Mouse (Mus musculus): ENCODE data around the gene Capn5.

DNA sequence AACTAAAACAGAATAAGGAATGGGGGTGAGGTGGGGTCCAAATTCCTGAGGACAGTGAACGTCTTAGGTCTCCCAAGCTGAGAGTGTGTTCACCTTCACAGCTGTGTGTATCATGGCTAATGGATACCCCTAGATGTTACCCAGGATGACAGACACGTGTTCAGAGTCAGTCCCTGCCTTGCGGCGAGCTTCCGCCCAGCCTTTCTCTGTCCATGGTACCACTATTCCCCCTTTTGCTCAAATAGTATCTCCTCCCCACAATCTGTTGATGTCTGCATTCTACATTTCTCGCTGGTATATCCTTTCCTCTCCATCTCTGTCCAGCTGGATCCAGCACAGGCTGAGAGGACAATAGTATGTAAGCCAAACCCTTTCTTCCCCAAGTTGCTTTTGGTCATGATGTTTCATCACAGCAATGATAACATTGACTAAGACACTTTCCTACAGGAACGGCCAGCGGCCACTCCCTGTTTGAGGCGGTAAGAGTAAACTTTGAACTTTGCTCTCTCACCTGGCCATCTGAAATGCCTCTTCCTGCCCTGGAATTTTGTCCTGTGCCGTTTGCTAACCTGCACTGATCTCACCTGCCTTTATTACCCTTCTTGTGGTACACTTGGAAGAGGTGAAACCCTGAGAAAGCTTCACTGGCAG, 17.2 kb upstream of the Capn5 start:
- no peak for TF ChIP-seq CTCF (IDR thresholded peaks at IDR 0.05; ENCODE audit: low read depth, low read length)
- no peak for TF ChIP-seq POLR2A (IDR thresholded peaks at IDR 0.05; ENCODE audit: borderline replicate concordance, low read depth, low read length)
